Mouse (Mus musculus): Measurements from ENCODE around the gene Zfp963.

- no peak for TF ChIP-seq CTCF (IDR thresholded peaks at IDR 0.05; ENCODE audit: extremely low read depth, insufficient read depth, insufficient read length, insufficient replicate concordance)
- no peak for TF ChIP-seq POLR2A (IDR thresholded peaks at IDR 0.05; ENCODE audit: low read depth, low read length)
These were observed 45.1 kb upstream of the Zfp963 start for GRCm38 (mm10) chr8:69794901-69795300.

All from spleen, adult 2 months (tissue).